Mouse (Mus musculus): Measurements from ENCODE around the gene Rimklb.

DNA sequence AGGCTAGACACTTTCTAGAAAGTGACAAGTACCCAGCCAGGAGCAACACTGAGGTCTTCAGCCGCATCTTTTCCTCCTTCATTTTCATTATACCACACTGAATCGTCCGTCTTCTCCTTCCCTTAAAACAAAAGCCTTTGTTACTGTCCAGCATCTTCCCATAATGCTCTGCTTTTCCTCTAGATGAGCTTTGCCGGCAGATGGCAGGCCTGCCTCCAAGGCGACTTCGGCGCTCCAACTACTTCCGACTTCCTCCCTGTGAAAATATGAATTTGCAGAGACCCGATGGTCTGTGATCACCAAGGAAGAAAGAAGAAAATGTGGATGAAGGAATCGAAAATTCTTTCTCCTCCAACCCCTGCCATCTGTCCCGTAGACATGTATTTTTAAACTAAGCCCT lies 29.6 kb upstream of the Rimklb start:
- no peak for TF ChIP-seq CTCF (IDR thresholded peaks at IDR 0.05; ENCODE audit: low read depth, low read length)
- TF ChIP-seq POLR2A (IDR thresholded peaks at IDR 0.05; ENCODE audit: extremely low read depth, insufficient read depth, low read length) = no peak

Measured in liver, adult 2 months (tissue).